Mouse (Mus musculus) heart, adult 9 months (tissue): ENCODE results near the gene Xkr7.
A peak's percentile ranks its signal among the peaks of the same experiment; 100 is the strongest.

Experiments
- DNase-seq, 2 experiments: peaks; one replicate each; pipeline ENCODE4 v3.0.0; 2022; ENCODE audit warnings: low spot score in 2 of 2

The Xkr7 gene

GRCm38 (mm10) chr2:153071491-153072184 lies 40.0 kb downstream of the Xkr7 start:
- no peak for DNase-seq

GRCm38 (mm10) chr2:153074651-153075050 lies 43.0 kb downstream of the Xkr7 start:
- DNase-seq, result no peak

- no peak for DNase-seq
These were observed 44.3 kb downstream of the Xkr7 start for GRCm38 (mm10) chr2:153075961-153076360.

- peak; percentile 46 to 70 for DNase-seq
These were observed 49.3 kb downstream of the Xkr7 start for GRCm38 (mm10) chr2:153080841-153081523.

- DNase-seq, result no peak
These were observed 50.2 kb downstream of the Xkr7 start for GRCm38 (mm10) chr2:153081866-153082265.

GRCm38 (mm10) chr2:153083275-153083674 lies 51.6 kb downstream of the Xkr7 start:
- DNase-seq, result no peak

- DNase-seq, result no peak
These were observed 52.2 kb downstream of the Xkr7 start for GRCm38 (mm10) chr2:153083824-153084223.

- DNase-seq, result peak; percentile 50 to 74
These were observed 52.8 kb downstream of the Xkr7 start for GRCm38 (mm10) chr2:153084261-153084976.

- no peak for DNase-seq
These were observed 53.9 kb downstream of the Xkr7 start for GRCm38 (mm10) chr2:153085556-153085955.

- DNase-seq, result no peak
These were observed 54.5 kb downstream of the Xkr7 start for GRCm38 (mm10) chr2:153086166-153086565.

- DNase-seq, result no peak
These were observed 55.4 kb downstream of the Xkr7 start for GRCm38 (mm10) chr2:153087091-153087490.

- no peak for DNase-seq
These were observed 57.7 kb downstream of the Xkr7 start for GRCm38 (mm10) chr2:153089316-153089715.

- DNase-seq, result peak; percentile 56 to 81
These were observed 59.0 kb downstream of the Xkr7 start for GRCm38 (mm10) chr2:153090551-153091165.
